In the genomic region with DNA sequence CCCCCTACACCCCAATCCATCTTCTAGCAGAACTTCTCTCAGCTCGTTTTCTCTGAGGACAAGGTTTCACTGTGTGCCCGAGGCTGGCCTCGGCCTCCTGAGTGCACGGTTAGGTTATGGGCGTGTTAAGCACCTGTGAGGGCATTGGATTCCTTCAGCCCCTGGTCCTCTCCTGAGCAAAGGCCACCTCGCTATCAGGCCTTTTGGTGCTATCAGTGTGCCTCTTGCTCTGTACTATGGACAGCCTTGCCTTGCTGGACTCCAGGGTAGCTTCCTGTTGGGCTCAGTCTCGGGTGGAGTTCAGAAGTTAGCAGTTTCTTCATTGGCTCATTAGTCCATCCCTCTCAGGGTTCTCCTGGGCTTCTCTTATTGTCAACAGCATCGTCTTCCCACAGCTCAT, we compare ENCODE assay signal across 26 mouse cellular contexts. TPM values are rescaled to one million over a fixed set of nuclear protein-coding genes. Genes with fewer than 3 reads are reported as not detected.
"Had no signal": no experiment of that assay in that cellular context is flagged by ENCODE, and none has a peak within 500 bp of the region (broad histone marks: within the 10 kb centered on the region; RNA-seq: fewer than 3 reads in every experiment).

No protein-coding gene starts in this region.

- ATAC-seq: forebrain, embryonic 16.5 days; hindbrain, postnatal 0 days had no signal

- H3K27ac ChIP-seq: heart, adult 2 months; heart, embryonic 13.5 days; heart, embryonic 15.5 days; hindbrain, embryonic 13.5 days; hindbrain, embryonic 15.5 days; hindbrain, postnatal 0 days; kidney, embryonic 15.5 days; kidney, postnatal 0 days; left cerebral cortex, adult 2 months; limb, embryonic 10.5 days; limb, embryonic 12.5 days; liver, embryonic 13.5 days had no signal

- H3K9ac ChIP-seq: heart, embryonic 13.5 days; heart, embryonic 15.5 days; hindbrain, embryonic 13.5 days; hindbrain, embryonic 15.5 days; kidney, embryonic 15.5 days; limb, embryonic 12.5 days; liver, embryonic 13.5 days had no signal

- DNase-seq: gastrocnemius, postnatal 14 days; gastrocnemius, postnatal 36 days; heart, adult 2 months; heart, postnatal 14 days; heart, postnatal 36 days; kidney, adult 18-20 months; kidney, adult 8-10 months; kidney, postnatal 14 days; kidney, postnatal 36 days; liver; liver, embryonic 13.5 days had no signal

- H3K9me3 ChIP-seq: heart, embryonic 13.5 days; heart, embryonic 15.5 days; hindbrain, embryonic 13.5 days; hindbrain, embryonic 15.5 days; kidney, embryonic 15.5 days; limb, embryonic 10.5 days; limb, embryonic 12.5 days; liver, embryonic 13.5 days had no signal

- H3K27me3 ChIP-seq: heart, embryonic 13.5 days; heart, embryonic 15.5 days; hindbrain, embryonic 13.5 days; hindbrain, embryonic 15.5 days; kidney, embryonic 15.5 days; limb, embryonic 12.5 days; liver, embryonic 13.5 days had no signal

- H3K4me2 ChIP-seq: heart, embryonic 11.5 days; heart, embryonic 13.5 days; heart, embryonic 15.5 days; hindbrain, embryonic 13.5 days; hindbrain, embryonic 15.5 days; kidney, embryonic 15.5 days; limb, embryonic 12.5 days; liver, embryonic 13.5 days had no signal

- H3K4me3 ChIP-seq: heart, adult 2 months; heart, embryonic 13.5 days; heart, embryonic 15.5 days; hindbrain, embryonic 13.5 days; hindbrain, embryonic 15.5 days; kidney, embryonic 15.5 days; left cerebral cortex, adult 2 months; limb, embryonic 10.5 days; limb, embryonic 12.5 days; liver, embryonic 13.5 days had no signal

RNA-seq across cellular contexts. Expression of a gene that starts 20.8 kb away (rescaled TPM):
- total RNA-seq: gastrocnemius, adult 18-20 months; gastrocnemius, adult 8-10 months; heart, adult 2 months; left cerebral cortex, adult 2 months; left cerebral cortex, postnatal 36 days had no signal
